Mouse (Mus musculus) megakaryocyte-erythroid progenitor cell, adult 5-6 weeks (primary cell): ENCODE results near the gene Meis1. TPM values are rescaled to one million over a fixed set of nuclear protein-coding genes. Genes with fewer than 3 reads are reported as not detected.

Source experiments
- ATAC-seq: replicated peaks from 2 replicates; pipeline ENCODE4 v1.8.0; 2016; ENCODE audit warnings: mild to moderate bottlenecking, inconsistent platforms; ENCODE audit not compliant: severe bottlenecking, poor library complexity, low FRiP score, low TSS enrichment
- total RNA-seq, 2 experiments: library from RNA; stranded (forward) in 1 of 2; stranded (reverse) in 1 of 2; fragments of 200-1000, 215-1000 nt in 1 of 2; fragments of >200 nt in 1 of 2; fragmentation: Nextera tagmentation in 1 of 2; gene quantifications; 2 replicates each; pipeline ENCODE4 v1.2.3; 2014 to 2017

Gene Meis1
- total RNA-seq (2014; fragmentation: Nextera tagmentation) (14.5 and 20.7 TPM in 2 replicates), total RNA-seq (2017) (19.9 and 45.5 TPM in 2 replicates)

DNA sequence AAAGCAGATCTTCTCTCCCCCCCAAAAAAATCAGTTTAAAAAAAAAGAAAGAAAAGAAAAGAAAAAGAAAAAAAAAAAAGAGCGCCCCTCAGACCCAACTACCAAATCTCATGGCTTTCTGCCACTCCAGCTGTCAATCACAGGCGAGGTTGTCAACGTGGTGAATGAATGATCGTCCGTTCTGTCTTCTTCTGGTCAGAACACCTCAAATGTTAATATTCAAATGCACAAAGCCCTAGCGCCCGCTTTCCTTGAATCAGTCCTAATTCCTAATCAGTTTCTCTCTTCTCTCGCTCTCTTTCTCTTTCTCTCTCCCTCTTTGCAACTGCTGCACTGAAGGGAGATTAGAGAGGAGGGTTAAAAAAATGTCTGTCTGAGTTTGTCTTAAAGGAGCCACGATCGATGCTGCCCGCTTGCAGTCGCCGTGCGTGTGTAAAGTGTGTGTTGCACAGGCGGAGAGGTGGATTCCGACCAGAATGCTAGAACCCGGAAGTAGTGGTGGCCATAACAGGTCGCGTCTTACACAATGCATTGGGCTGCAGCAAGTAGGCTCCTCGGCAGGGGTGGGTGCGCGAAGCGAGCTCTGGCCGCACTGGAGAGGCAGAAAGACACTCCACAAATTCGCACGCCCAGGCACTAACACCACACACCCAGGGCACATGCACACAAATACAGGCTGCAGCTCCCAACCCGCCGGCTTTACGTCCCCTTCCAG lies at the start of gene Meis1:
Meis1 (minus strand) TSS at position 497 of the 715 bp plus-strand sequence.
- peak; percentile 86 for ATAC-seq

- no peak for ATAC-seq
Measured at GRCm38 (mm10) chr11:19067334-19067733, 48.5 kb upstream of the Meis1 start.

GRCm38 (mm10) chr11:19049276-19049675 lies 30.5 kb upstream of the Meis1 start:
- ATAC-seq = no peak

DNA sequence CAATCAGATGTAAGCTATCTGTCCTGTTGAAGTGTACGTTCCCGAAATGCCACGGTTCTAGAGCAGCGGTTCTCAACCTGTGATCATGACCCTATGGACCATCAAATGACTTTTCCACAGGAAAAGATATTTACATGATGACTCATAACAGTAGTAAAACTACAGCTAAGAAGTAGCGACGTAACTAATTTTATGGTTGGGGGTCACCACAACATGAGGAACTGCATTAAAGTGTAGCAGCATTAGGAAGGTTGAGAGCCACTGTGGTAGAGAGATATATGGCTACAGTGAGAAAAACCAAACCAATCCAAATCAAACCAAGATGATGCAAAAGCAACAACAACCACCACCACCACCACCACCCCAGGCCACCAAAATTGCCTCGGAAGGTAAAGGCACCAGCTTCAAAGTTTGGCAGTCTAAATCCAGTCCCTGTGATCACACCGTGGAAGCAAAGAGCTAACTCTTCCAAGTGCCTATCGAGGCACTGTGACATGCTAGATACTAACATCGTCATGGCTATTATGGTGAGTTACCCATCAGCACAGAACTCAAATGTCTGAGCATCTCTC lies 17.9 kb upstream of the Meis1 start:
- ATAC-seq = no peak

GRCm38 (mm10) chr11:19026581-19027561 lies 8.1 kb upstream of the Meis1 start:
- peak; percentile 63 for ATAC-seq

DNA sequence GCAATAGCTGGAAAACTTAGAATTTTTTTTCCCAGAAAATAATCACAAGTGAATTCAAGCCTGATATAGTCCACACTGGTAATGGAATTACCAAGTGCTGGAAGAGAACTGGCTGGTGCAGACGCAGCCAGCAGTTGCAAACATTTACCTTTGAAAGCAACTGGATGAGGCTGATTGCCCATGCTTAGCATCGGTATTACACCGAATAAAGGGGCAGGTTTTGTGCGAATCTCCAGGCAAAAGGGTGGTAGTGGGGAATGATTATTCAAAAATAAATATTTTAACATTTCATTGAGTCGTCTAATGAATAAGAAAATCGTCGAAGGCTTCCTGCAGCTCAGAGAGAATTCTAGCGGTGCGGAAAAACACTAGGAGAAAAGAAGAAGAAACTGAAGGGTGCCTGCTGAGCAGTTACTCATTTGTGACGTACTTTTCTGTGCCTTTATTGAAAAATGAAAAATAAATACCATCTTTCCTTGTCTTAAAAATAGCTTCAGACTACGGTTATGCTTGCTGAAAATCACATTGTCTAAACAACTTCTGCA lies 7.3 kb upstream of the Meis1 start:
- no peak for ATAC-seq

DNA sequence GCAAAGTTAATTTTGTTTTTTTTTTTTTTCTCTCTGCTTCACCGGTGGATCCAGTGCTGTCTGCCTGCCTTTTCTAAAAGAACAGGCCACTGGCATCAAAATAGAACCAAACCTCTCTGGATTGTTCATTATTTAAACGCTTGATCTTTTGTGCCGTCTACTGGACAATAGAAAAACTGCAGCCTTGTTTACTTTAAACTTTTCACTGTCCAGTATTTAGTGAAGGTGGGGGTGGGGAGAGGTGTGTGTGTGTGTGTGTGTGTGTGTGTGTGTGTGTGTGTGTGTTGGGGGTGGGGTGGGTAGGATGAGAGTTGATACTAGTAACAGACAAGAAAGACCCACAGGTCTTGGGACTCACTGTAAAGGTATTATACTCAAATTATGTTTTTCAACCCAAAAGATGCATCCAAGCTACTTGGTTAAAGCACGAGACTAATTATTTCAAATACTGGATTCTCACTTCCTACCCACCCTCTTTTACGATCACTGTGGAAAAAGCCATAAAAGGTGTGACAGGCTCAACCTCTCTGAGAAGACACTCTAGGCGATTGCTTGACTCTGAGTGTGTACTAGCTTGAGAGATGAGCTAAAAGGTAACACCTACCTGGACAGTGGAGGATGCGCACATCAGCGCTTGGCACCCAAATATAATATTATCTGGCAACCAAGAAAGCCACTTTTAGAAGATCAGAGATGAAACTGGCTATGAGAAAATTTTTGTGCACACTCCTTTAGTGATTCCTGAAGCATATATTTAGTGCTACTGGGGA lies 5.9 kb upstream of the Meis1 start:
- no peak for ATAC-seq

GRCm38 (mm10) chr11:19023356-19023755 lies 4.6 kb upstream of the Meis1 start:
- no peak for ATAC-seq

DNA sequence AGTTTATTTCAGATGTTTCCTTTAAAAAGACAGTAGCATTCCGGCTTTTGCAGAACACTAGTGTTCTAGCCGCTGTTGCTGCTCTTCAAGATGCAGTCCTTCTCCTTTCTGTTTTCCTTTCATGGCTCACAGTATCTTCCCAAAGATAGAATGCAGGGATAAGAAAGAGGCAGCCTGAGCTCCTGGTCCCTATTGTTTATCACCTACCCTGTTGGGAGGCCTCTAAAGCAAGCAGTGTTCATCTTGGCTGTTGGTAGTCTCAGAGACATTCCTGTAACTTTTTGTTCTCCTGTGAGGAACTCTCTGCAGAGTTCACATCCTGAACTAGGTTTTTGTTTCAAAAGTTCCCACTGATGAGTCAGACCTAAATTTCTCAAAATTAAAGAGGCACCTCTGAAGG lies 3.8 kb upstream of the Meis1 start:
- no peak for ATAC-seq

- no peak for ATAC-seq
Measured at GRCm38 (mm10) chr11:19020951-19021710, 2.3 kb upstream of the Meis1 start.

GRCm38 (mm10) chr11:19020371-19020824 lies 1.6 kb upstream of the Meis1 start:
- ATAC-seq = peak; percentile 51

GRCm38 (mm10) chr11:19019204-19020171 lies 703 bp upstream of the Meis1 start:
- no peak for ATAC-seq

DNA sequence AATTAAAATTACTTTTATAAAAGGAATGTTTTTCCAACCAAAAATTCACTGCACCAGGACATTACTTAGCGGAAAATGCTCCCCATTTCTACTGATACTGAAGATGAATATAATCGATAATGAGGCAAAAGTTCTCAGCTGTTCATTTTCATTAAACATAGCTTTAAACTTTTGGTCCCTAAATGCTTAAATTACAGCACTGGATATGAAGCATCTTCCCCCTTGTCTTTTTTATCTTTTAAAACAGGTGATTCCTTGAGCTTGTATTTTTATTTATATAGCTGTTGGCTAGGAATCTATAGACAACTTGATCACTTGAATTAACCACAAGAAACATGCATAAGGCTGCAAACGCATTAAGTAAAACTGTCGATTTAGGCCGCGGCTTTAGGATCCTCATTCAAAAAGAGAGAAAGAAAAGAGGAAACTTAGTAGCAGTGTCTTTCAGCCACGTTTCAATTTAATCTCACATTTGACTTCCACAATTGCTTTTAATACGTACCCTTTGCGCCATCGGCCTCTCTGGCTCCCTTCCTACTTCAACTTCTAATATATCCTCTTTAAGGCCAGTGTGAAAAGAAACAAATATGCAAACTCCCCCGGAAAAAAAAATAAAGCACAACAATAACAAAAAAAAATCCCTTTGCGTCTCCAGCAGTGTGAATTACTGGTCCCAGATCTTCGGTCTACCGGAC lies 919 bp downstream of the Meis1 start:
- no peak for ATAC-seq

- no peak for ATAC-seq
Measured at GRCm38 (mm10) chr11:19017262-19017661, 1.5 kb downstream of the Meis1 start.

- no peak for ATAC-seq
Measured at GRCm38 (mm10) chr11:19016481-19017220, 2.1 kb downstream of the Meis1 start.
